Mouse (Mus musculus) ES-E14 (cell line): Measurements from ENCODE around the gene Camsap2.

Experiments
- MAFK ChIP-seq: IDR thresholded peaks from 2 replicates; pipeline ENCODE4 v1.6.1; 2014; ENCODE audit warnings: mild to moderate bottlenecking, low read depth, low read length, inconsistent platforms; ENCODE audit not compliant: insufficient read depth
- ZC3H11A ChIP-seq: IDR thresholded peaks from 2 replicates; pipeline ENCODE4 v1.6.1; 2012; ENCODE audit warnings: low read depth, mild to moderate bottlenecking, inconsistent platforms, low read length, borderline replicate concordance
- ZNF384 ChIP-seq: IDR thresholded peaks from 2 replicates; pipeline ENCODE4 v1.6.1; 2012; ENCODE audit warnings: low read depth, low read length, inconsistent platforms

DNA sequence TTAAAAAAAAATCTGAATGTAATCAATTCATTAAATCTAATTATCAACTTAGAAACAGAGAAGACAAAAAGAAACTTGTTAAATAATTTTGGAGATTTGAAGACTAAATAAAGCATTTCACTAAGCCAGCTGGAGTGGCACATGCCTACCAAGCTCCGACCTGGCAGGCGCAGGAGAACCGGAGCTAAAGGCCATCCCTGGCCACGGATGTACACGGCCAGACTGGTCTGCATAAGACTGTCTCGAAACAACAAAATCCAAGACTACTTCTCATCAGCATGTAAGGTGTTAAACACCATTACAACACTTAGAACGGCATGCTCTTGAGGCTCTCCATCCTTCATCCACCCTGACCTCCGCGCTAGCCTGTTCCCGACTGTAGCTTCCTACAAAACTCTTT lies 11.2 kb downstream of the Camsap2 start:
- TF ChIP-seq ZC3H11A = no peak
- TF ChIP-seq MAFK = no peak
- TF ChIP-seq ZNF384 = no peak
